Mouse (Mus musculus): ENCODE data around the gene Kifap3. TPM values are rescaled to one million over a fixed set of nuclear protein-coding genes. Genes with fewer than 3 reads are reported as not detected.
"Not testable (repeated sequence)": the region's sequence is repeated elsewhere in the genome, so short reads cannot be mapped to it uniquely, and the experiment has no call there.

The Kifap3 gene
- 10 to 100 TPM; 16.8 to 21.9 TPM for total RNA-seq (2021)
- long read RNA-seq, experiment 1, full-length matches to known transcripts: 15 of 31 reads
- long read RNA-seq, experiment 1, partial matches to known transcripts: 14 of 31 reads
- long read RNA-seq, experiment 1, other reads (novel, unspliced or antisense): 2 of 31 reads
- long read RNA-seq, experiment 2, full-length matches to known transcripts: 14 of 17 reads
- long read RNA-seq, experiment 2, partial matches to known transcripts: 1 of 17 reads
- long read RNA-seq, experiment 2, other reads (novel, unspliced or antisense): 2 of 17 reads

GRCm38 (mm10) chr1:163779336-163780115, at the start of gene Kifap3:
Kifap3 (plus strand) TSS chr1:163779583.
- DNase-seq: peak; percentile 97

DNA sequence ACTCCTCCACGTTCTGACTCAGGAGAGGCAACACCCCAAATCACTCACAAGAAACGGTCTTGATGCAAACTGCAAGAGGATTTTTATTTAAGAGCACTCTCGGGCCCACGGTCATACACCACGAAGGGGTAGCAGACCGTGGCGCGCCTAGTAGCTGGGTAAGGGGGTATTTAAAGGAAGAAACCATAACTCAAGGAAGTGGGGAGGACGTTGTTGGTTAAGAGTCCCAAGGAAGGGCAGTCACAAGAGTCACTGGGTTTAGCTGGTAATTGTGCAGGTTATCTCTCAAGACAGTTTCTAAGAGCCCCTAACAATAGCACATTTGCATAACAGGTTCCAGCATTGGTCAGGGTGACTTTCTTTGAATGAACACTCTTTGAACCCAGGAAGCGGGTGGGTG, 48.2 kb upstream of the Kifap3 start:
- not testable (repeated sequence) for DNase-seq

- no peak for DNase-seq
Measured at GRCm38 (mm10) chr1:163736441-163737238, 42.7 kb upstream of the Kifap3 start.

DNA sequence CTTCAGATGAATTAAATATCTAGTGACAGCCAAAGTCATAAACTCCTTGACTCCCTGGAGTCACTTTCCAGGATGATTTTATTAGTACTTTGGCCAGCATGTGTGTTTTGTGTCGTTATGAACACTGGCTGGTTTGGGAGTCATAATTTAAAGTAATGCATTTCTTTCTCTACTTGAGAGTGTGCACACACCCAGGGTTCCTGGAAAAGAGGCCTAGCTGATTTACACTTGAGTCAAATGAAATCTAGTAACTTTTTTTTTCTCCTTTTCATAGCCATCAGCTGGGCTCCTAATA, 42.2 kb upstream of the Kifap3 start:
- DNase-seq: no peak

- DNase-seq: no peak
Measured at GRCm38 (mm10) chr1:163751360-163751992, 27.9 kb upstream of the Kifap3 start.

- no peak for DNase-seq
Measured at GRCm38 (mm10) chr1:163757462-163758207, 21.7 kb upstream of the Kifap3 start.

- not testable (repeated sequence) for DNase-seq
Measured at GRCm38 (mm10) chr1:163783577-163783976, 4.2 kb downstream of the Kifap3 start.

DNA sequence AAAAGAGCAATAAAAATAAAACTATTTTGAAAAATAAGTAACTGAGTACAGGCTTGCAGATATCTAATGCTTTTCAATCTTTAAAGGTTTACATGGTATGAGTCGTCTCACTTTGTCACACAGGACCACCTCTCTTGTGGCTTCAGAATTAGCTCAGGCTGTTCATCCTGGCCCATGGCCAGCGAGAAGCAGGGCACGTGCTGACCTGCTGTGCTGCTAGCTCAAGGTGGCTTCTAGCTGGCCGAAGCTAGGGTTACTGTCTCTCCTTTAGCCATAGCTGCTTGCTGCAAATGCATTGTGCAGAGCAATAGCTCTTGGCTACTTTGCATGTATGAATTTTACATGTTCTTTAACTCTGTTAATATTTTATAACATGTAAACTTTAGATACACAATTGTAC, 42.0 kb downstream of the Kifap3 start:
- DNase-seq: no peak

DNA sequence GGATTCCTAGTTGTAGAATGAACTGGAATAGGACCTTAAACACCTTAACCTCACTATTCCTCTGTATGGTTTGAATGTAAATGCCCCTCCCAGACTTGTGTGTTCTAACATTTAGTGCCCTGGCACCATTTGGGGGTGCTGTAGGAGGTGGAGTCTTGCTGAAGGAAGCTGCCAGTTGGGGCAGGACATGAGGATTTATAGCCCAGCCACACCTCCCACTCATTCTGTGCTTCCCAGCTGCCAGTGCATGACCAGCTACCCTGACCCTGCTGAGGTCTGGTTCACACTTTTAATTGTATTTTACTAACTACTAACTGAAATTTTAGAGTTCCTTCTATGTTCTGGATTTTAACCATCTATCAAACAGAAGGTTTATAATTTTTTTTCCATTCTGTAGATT, 50.1 kb downstream of the Kifap3 start:
- DNase-seq: no peak

- DNase-seq: no peak
Measured at GRCm38 (mm10) chr1:163834066-163834465, 54.7 kb downstream of the Kifap3 start.

GRCm38 (mm10) chr1:163835062-163835461, 55.7 kb downstream of the Kifap3 start:
- no peak for DNase-seq

DNA sequence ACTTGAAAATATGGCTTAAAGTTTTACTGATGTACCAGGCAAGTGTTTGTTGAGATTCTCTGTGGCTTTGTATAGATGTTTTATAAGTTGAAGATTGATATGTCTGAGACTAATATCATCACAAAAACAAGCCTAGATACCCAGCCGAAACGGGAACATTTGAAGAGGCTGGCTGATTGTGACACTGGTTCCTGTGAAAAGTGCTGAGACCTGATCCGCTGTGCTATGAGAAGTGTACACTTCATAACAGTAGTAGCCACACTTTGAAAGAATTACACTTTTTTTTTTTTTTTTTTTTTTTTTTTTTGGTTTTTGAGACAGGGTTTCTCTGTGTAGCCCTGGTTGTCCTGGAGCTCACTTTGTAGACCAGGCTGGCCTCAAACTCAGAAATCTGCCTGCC, 59.1 kb downstream of the Kifap3 start:
- not testable (repeated sequence) for DNase-seq

DNA sequence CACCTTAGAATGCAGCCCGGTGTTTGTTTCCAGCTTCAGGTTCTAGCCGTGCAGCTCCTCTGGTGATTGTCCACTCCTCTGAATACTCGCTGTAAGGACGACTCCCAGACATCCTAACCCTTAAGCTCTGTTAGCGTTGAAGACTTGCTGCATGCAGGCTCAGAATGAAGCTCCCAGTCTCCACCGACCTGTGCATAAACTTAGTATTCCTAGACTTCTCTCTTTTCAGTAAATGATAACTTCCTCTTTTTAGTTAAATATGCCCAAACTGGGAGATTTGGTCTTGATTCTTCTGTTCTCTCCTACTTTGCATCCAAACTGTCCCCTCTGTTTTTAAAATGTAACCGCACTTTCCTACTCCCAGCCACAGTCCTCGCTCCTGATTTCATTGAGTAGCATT, 61.2 kb downstream of the Kifap3 start:
- DNase-seq: no peak

GRCm38 (mm10) chr1:163842238-163842637, 62.9 kb downstream of the Kifap3 start:
- no peak for DNase-seq

DNA sequence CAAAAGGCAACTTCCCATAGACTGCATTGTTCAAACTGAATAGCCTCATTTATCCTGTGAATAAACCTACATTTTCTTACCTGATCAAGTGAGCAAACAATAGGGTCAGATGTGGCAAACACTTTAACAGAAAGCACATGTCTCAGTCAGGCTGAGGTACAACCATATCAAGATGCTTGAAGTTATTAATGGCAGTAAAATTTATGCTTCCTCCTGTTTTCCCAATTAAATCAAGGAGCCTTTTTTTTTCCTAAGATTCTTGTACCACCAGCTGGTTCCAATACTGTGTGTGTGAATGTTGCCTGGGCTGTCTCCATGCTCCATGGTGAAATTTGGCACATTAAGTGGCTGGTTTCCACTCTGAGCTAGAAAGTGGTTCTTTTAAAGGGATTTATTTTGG, 64.5 kb downstream of the Kifap3 start:
- no peak for DNase-seq

DNA sequence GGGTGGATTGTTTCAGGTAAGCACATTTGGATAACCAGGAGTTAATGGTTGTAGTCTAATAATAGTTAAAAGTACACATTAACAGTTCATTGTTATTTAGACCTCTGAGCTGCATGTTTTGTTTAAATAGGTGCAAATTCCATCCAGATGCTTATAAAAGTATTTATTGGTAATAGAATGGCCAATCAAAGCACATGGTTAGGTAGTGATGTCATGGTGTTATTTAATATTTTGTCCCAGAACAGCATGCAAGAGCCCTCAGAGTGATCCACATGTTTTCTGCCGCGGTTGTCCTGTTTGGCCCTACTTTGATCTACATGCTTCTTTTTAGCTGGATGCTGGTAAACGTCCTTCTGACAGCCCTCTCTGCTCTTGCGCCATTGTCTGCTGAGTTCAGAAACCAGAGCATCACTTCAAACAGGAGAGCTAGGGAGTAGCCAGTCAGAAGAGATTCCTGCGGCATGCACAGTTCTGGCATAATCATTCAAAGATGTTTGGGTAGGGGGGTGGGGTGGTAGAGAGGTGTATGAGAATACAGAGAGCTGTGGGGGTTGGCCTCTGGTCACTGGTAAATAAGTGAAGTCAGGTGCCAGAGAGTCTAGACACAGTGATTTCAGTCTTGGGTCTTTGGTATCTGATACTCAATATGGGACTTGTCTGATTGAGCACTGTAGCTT, 73.6 kb downstream of the Kifap3 start:
- DNase-seq: no peak

- no peak for DNase-seq
Measured at GRCm38 (mm10) chr1:163858420-163858819, 79.0 kb downstream of the Kifap3 start.

DNA sequence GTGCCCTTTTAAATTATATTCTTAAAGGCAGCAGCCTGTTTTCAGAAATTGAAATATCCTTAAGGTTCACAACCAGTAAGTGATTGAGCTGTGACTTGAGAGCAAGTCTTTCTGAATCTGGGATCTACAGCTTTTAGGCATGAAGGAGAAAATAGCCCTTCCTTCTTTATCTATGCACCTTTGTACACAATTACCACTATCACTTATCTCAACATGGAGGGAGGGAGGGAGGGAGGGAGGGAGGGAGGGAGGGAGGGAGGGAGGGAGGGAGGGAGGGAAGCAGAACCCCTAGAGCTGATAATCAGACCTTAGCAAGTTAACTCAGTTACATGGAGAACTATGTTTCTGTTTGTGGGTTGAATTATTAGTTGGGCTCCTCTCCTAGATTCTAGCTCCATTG, 82.2 kb downstream of the Kifap3 start:
- no peak for DNase-seq

- no peak for DNase-seq
Measured at GRCm38 (mm10) chr1:163873158-163873557, 93.8 kb downstream of the Kifap3 start.

DNA sequence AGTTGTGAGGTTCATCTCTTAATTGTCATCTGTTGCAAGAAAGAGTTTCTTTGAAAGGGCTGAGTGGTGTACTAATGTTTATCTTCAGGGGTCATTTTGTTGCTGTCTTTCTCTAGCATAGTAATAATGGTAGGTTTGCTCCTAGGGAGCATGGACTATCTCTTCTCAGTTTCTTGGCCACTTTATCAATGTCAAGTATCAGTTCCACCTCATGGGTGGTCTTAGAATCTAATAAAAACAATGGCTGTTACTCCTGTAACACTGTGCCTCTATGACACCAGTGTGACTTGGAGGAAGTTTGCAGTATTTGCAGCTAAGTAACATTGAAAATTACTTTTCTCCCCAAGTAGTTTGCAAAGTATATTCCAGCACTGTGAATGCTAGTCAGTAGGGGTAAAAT, 110.2 kb downstream of the Kifap3 start:
- DNase-seq: no peak

- DNase-seq: no peak
Measured at GRCm38 (mm10) chr1:163893294-163893693, 113.9 kb downstream of the Kifap3 start.

All from adrenal gland, postnatal 10 days (tissue).